Mouse (Mus musculus): ENCODE measurements at regions not wholly inside any gene's neighbourhood (a gene's known extent, or its start where the extent isn't known, plus 50 kb on each side); places are given as distances from the start of the nearest gene placed in this dataset.
A peak's percentile ranks its signal among the peaks of the same experiment; 100 is the strongest.

GRCm38 (mm10) chr13:34462808-34463511 is 118.0 kb upstream of the Slc22a23 start:
- DNase-seq (ENCODE audit: low spot score in 2 of 2): no peak

DNA sequence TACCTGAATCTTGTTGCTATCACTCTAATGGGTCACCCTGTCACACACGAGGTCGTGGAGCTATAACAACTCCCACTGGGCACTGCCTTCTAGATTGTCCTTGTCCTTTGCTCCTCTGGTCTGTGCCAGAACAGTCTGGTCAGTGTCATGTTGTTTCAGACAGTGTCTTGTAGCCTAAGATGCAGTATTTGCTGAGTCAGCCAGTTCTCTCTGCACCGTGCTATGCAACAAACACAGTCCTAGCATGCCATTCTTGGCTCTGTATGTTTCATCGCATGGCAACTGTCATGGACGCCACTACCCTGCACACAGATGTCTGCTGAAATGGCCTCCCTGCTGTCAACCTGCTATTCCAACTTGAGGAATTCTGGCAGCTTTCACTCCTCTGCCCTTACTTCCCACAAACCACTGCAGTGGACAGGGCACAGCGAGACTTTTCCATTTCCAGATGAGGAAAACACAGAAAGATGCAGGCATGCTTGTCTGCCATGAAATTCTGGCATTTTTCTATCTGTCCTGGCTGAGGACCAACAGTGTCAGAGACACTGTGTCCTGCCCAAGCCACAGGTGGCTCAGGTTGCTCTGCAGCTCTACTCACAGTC is 117.3 kb upstream of the Slc22a23 start:
- DNase-seq (ENCODE audit: low spot score in 2 of 2): no peak

DNA sequence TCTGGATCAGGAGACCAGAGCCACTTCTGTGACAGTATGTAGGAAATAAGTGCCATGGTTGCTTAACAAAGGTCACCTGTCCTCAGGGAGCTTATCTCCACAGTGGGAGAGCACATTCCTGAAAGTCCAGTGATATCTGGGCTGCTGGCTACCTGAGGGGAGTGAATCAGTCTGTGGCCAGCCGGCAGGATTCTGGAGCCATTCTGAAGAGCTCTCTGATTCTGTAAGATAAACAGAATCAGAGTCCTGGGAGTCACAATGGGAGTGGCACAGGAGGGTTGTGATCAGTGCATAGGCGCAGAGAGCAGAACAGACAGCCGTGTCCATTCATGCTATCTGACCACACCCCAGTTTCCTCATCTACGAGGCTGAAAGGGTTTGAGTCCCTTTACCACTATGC is 116.0 kb upstream of the Slc22a23 start:
- no peak for DNase-seq (ENCODE audit: low spot score in 2 of 2)

- DNase-seq (ENCODE audit: low spot score in 2 of 2): no peak
These were observed 111.1 kb upstream of the Slc22a23 start for GRCm38 (mm10) chr13:34456051-34456450.

GRCm38 (mm10) chr13:34446806-34447205 is 101.8 kb upstream of the Slc22a23 start:
- DNase-seq (ENCODE audit: low spot score in 2 of 2): no peak

GRCm38 (mm10) chr13:34446327-34446726 is 101.3 kb upstream of the Slc22a23 start:
- DNase-seq (ENCODE audit: low spot score in 2 of 2): no peak

DNA sequence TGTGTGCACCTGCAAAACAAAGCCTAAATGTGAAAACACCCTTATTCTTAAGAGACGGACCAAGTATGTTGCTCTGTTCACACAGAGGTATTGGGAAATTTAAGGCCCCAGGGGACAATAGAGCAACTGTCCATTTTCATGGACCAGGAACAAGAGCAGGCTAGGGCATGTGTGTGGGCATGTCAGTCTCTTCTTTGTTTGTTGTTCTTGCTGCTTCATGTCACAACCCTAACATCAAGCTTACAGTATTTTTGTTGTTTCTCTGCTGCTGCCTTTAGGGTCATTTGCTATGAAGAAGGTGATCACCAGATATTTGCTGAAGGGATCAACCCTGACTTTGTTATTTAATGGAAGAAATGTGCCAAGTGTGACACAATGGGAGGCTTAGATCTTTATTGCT is 96.4 kb upstream of the Slc22a23 start:
- DNase-seq (ENCODE audit: low spot score in 2 of 2): no peak

DNA sequence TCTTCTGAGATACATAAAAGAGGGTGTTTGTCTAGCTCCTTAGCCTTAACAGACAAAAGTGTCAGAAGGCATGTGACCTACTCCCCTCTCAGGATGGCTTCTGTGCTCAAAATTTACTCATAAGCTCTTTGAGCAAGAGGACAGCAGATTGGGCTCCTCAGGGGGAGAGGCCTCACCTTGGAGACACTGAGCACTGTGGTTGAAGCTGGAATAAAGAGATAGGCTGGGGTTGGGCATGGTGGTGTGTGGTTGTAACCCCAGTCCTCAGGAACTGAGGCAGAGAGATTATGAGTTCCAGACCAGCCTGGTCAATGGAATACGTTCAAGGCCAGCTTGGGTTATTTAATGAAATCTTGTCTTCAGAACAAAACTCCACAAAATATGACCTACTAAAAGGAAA is 82.5 kb upstream of the Slc22a23 start:
- no peak for DNase-seq (ENCODE audit: low spot score in 2 of 2)

- no peak for DNase-seq (ENCODE audit: low spot score in 2 of 2)
These were observed 79.9 kb upstream of the Slc22a23 start for GRCm38 (mm10) chr13:34424921-34425320.

DNA sequence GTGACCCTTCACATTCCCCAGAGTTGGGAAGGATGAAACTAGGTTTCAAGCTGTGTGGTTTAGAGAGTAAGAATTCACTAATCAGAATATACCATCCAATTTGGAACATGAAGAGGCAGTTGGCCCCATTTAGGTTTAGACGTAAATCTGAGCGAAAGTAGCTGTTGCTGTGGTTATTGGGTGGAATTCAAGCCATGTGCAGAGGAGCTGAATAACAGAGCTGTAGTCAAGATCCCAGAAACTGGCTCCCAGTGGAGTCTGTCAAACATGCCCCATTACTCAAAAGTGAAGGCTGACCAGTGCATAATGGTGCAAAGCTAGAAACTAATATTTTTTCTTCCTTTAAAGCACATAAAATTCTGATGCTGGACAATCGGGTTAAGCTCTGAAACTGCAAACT is 76.7 kb upstream of the Slc22a23 start:
- no peak for DNase-seq (ENCODE audit: low spot score in 2 of 2)

DNA sequence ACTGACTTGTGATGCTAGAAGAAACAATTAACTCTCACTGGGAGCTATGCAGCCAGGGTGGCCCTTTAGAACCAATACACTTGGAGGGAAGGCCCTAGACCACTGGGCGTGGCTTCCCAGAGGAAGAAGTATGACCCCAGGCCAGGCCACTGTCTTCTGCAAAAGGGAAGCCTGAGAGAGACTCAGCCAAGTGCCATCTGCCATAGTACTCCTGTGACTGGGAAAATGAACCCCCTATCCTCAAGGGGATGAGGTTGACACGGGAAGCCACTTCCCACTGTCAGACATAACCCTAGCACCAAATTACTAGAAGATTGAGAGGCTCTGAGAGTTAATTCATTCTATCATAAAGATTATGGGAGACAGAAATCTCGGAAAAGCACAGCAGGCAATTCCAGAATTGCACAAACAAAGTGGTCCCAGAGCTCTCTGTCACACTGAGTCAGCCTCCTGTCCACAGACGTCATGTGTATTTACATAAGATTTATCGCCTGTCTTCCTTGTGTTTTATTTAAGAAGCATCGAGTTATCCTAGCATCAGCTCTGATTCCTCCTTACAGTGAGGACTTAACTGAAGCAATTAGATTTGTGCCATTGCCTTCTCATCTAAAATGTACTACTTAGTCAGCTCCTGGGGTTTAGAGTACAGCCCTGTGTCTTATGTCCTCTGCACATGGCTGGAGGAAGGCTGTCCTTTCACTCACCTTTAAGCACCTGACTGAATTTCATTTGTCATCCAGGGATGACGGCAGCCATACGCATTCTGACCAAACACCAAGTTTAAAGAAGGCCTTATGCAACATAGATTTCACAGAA is 75.6 kb upstream of the Slc22a23 start:
- no peak for DNase-seq (ENCODE audit: low spot score in 2 of 2)

DNA sequence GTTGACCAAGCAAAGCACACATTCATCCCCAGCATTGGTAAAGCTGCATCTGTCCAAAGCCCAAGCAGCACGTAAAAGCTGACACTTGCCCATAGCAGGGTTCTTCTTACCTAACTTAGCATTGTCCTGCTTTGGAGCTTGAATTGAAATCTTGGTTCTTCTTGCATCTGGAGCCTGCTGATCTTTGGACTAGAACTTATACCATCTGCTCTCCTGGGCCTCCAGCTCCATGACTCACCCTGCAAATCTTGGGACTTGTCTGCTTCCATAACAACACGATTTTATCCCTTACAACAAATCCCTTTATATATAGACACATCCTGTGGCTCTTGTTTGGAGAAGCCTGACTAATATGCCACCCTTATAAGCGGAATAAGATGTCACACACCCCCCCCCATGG is 74.1 kb upstream of the Slc22a23 start:
- peak; percentile 37 to 52 for DNase-seq (ENCODE audit: low spot score in 2 of 2)

DNA sequence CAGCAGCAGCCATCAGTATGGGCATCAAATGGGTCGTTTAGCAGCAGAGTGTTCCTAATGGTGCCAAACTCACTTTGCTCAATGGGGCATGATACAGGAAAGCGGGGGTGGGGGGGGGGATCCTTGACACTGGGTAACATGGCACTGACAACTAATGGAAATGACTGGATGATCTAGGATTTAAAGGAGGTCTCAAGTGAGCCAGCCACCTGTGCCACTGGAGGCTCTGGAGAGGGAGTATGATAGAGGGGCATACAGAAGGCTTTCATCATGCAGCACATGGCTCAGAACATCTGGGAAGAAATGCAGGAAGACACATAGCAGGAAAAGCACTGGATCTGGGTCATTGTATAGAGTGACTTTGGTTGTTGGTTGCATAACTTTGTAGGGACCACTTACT is 71.6 kb upstream of the Slc22a23 start:
- DNase-seq (ENCODE audit: low spot score in 2 of 2): no peak

DNA sequence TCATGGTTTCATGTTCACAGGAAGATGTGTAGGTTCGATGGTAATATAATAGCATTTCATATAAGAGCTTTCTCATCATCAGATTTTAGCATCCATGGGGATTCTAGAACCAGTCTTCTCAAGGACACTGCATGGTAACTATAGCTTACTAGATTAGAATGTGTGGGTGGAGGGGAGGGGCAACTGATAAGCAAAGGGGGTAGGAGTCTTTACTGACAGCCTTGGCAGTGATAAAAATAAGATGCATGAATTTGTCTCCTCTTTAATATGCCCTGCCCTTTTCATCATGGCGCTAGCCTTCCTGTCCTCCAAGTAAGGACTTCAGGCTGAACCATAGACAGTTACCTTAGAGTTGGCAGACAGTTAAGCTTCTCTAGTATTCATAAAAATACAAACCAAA is 69.6 kb upstream of the Slc22a23 start:
- no peak for DNase-seq (ENCODE audit: low spot score in 2 of 2)

DNA sequence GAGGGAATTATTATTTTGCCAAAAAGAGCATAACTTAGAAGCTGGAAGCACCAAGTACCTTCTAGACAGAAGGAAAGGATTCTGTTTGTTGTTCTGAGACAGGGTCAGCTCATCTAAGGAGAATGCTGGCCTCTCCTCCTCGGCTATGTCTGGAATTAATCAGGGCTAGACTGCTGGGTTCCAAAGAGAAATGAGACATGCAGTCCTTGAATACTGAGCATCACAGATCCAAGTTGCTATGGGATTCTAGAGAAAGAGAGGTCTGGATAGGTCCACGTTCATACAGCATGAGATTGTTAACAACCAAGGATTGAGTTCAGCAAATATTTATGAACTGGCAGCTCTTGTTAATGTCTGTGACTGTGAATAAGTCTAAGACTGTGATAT is 63.7 kb upstream of the Slc22a23 start:
- DNase-seq (ENCODE audit: low spot score in 2 of 2): no peak

DNA sequence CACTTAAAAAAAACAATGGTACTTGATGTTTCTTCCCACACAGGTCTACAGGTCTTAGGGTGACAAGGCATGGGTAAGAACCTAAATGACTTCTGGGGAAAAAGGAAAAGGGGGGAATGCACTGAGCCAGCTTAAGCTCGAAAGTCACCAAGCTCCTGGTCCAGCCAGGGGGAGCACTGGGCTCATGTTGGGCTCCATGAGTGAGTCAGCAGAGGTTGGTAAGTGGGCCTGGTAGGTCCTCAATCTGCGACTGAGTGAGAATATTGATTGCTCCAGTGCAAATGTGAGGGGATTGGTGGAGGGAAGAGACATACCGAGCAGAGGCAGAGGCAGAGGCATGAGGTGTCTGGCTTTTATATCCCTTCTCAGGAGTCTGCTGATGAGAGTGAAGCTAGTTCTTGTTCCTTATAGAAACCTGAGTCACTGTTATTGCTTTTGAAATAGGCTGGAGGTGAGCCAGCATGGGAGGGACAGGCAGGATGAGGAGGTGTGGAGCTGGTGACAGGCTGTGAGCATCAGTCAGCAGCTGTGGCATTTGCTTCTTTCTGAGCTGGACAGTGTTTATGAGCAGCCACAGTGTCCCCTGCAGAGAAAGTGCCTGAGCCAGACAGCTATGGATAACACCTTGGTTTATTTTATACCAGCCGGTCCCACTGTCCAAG is 63.2 kb upstream of the Slc22a23 start:
- DNase-seq (ENCODE audit: low spot score in 2 of 2): peak; percentile 68

DNA sequence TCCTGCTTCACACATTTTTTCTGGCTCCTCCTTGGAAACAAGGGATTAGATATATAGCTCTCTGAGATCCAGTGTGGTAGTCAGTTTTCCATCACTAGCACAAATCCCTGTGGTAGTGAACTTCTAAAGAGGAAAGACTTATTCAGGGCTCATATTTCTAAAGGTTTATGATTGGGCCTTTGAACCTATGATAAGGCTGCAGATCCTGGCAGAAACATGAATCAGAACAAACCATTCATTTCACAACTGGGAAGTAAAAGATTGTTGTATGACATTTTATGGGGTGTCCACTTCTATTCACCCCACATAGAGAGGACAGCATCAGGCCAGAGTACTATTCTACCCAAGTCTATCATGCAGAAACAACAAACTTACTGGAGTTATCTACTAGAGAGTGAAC is 61.3 kb upstream of the Slc22a23 start:
- DNase-seq (ENCODE audit: low spot score in 2 of 2): no peak

- no peak for DNase-seq (ENCODE audit: low spot score in 2 of 2)
These were observed 57.6 kb upstream of the Slc22a23 start for GRCm38 (mm10) chr13:34402631-34403030.

GRCm38 (mm10) chr13:34401031-34401430 is 56.0 kb upstream of the Slc22a23 start:
- DNase-seq (ENCODE audit: low spot score in 2 of 2): no peak

GRCm38 (mm10) chr13:34398847-34399246 is 53.9 kb upstream of the Slc22a23 start:
- DNase-seq (ENCODE audit: low spot score in 2 of 2): no peak

- no peak for DNase-seq (ENCODE audit: low spot score in 2 of 2)
These were observed 53.2 kb upstream of the Slc22a23 start for GRCm38 (mm10) chr13:34398061-34398787.

DNA sequence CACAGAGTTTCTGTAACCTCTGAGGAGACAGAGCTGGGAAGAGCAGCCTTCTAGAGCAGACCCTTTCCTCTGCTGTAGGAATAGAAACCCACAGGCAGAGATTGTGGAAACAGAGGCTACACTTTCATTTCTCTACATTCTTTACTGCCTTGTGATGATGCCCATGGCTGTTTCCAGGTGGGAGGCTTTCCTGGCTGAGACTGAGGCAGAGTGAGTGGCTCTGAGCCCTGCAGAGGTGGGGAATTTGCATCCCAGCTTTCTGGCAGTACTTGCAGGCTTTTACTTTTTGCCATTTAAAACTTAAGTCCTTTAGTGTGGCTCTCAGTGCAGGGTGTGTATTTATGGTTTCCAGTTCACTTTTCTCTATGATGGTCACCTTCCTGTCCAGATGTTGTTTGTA is 50.5 kb upstream of the Slc22a23 start:
- no peak for DNase-seq (ENCODE audit: low spot score in 2 of 2)
